Mouse (Mus musculus): ENCODE data around the gene Cdk5rap3.

GRCm38 (mm10) chr11:96901332-96901731 is 15.0 kb downstream of the Cdk5rap3 start:
- TF ChIP-seq POLR2A (IDR thresholded peaks at IDR 0.05; ENCODE audit: borderline replicate concordance, extremely low read depth, low read depth, low read length) (no peak), CTCF (IDR thresholded peaks at IDR 0.05; ENCODE audit: insufficient read depth, low read length) (no peak)
